Mouse (Mus musculus) CD4-positive helper T cell, adult 2 months (primary cell): ENCODE results near the gene Il3.
"Not testable (repeated sequence)": the region's sequence is repeated elsewhere in the genome, so short reads cannot be mapped to it uniquely, and the experiment has no call there.

Experiments
- DNase-seq: peaks from one replicate; pipeline ENCODE4 v3.0.0-alpha.2; 2012; ENCODE audit warnings: low read depth, missing footprints, low spot score

The Il3 gene

DNA sequence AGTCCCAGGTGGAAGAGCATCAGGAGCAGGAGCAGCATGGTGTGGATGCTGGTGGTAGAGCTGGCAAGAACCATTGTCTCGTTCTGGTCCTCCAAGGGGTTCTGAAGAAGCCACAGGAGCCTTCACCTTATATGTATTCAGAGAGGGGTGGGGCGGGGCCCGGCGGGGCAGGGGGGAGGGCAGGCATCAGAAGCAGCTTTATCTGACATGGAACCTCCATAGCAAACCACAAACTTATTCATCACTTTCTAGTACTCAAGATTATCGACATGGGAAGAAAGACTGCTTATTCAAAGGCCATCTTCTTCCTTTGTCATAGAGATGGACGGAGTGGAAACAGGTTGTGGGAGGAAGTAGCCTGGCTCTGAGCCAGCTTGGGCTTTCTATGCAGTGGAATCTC lies at the start of gene Il3:
TSS of gene Il3 (minus strand) at position 101 of the 400 bp plus-strand sequence.
- DNase-seq = no peak

DNA sequence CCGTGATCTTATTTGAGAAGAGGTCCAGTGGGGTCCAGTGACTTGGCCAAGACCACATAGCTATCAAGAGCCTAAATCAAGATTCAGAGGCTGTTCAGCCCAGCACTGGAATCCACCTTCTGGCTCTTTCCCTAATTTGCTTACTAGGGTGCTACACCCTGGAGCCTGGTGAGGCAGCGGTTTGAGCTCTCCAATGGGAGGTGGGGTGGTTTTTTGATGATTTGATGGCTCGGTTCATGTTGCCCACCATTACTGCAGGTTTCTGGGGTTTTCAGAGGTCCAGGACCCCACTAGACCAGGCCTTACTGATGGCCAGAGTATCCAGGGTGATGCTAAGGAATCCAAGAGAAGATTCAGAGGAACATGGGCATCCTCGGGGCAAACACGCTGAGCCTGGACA lies 48.3 kb upstream of the Il3 start:
- DNase-seq = no peak

DNA sequence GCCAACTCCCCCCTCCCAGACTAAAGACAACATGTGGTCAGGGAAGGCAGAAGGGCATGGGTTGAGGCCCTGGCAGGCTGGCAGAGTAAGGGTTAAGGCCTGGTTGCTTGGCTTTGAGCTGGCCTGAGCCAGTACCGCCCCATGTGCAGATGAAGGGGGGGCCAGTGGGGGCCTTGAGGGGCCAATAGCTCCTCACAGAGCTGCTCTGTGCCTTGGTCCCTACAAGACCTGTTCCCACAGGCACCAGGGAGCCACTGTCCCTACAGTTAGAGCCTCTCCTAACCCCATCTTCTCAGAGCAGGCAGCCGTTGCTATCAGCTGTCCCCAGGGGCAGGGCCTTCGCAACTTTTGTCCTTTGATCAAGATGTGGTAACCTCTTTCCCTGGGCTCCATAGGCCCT lies 47.7 kb upstream of the Il3 start:
- no peak for DNase-seq

DNA sequence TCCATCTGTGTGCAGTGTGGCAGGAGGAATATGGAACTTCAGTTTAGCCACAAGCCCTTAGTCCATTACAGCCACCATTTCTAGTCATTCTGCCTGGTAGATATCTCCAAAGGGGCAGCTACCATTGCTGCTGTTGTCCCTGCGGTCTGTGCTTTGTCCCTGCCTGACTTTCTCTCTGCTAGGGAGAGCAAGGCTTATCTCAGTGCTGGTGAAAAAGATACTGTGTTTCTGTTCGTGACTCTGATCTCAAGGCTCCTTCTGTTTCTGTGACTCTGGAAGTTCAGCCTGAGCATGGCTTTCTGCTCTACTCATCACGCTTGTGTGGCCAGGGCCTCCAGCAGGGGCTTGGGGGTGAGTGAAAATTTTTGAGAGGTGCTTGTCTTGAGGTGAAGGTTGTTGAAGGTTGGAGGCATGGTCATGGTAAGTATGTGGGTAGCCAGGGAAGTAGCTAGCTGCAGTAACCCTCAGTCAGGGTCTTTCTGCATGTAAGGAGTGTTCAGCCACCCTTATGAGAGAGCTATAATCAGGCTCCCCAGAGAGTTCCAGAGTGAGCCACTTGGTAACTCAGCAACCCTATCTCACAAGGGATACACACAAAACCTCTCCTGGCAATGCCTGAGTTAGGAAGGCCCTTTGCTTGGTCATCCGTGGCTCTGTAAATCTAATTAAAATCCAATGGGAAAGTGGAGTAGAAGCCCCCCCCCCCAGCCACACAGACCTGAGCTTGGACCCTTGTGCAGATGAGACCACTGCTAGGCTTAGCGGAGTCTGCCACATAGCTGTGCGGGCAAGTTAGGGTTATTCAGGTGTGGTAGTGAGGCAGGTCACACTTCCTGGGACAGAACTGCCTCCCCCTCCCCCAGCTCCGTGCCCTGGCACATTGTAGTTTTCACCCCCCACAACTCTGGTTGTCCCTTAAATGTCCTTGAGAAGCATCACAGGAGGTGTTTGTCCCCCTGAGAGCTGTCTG lies 46.6 kb upstream of the Il3 start:
- no peak for DNase-seq

DNA sequence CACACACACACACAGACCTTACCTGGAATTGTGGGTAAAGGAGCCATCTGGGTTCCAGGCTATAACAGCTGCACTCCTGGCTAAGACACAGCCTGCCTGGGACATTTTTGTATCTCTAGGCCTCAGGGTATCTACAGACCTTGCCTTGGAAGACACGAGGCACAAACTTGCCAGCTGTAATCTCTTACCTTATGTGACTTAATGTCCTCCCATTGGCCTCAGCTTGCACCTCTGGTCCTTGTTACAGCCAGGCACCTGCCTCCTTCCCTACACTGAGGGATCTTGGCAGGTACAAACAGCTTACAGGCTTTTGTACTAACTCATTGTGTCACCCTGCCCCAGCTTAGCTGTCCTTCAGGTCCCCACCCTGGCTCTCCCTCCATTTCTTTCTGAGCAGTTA lies 45.5 kb upstream of the Il3 start:
- DNase-seq = no peak

DNA sequence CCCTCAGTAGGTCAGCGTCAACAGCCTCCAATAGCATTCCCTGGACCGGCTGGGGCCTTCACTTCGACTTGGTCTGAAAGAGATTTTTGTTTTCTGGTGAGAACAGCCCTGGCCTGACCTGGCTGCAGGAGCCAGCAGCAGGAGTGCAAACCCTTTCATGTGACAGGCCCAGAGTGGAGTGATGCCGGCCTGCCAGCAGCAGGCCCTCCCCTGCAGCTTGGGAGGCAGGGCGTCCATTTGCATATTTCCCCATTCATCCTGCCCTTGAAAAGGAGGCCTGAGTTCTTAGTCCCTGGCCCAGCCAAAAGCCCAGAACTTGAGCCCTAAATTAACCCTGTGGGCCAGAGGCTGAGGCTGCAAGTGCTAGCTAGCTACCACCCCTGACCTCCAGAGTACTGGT lies 44.9 kb upstream of the Il3 start:
- no peak for DNase-seq

DNA sequence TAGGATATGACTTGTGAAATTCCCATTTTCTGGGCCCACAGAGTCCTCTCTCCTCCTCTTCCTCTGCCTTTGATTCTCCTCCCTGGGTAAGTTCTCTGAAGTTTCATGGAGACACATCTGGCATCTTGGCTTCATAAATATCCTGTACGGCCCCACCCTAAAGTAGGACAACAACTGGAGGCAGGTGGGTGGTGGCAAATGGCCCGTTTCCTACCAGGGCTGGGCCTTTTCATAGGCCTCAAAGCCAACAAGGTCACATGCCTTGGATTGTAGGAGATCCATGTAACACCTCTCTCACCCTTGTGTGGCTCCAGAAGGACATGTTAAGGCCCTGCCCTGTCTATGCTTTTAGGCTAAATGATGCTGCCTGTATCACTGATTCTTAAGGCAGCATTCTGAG lies 43.5 kb upstream of the Il3 start:
- no peak for DNase-seq

DNA sequence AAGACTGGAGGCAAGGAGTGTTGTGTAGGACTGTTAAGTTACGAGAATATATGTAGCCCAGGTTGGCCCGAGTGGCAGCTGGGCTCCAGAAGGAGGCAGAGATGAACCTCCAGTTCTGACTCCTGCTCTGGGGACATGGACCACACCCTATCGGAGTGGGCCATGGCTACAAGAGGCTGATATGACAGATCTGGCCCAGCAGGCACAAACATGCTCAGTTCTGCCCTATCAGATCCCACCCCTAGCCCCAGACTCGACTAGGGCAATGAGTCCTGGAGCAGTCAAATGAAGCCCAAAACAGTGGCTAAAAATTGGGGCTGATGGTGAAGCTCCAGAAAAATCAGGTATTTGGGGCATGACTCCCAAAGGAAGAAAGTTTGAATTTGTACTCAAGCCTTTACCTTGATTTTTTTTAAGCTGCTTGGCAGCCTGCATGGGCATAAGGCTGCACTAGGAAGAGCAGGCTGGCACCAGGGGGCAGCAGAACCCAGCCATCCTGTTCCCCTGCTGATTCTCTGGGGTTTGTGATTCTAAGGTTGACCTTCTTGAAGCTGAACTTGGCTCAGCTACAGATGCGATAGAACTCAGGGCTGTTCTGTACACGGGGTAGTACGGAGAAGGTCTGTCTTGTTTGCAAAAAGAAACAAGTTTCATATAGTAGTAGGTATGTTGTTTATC lies 40.2 kb upstream of the Il3 start:
- DNase-seq = peak; percentile 54

DNA sequence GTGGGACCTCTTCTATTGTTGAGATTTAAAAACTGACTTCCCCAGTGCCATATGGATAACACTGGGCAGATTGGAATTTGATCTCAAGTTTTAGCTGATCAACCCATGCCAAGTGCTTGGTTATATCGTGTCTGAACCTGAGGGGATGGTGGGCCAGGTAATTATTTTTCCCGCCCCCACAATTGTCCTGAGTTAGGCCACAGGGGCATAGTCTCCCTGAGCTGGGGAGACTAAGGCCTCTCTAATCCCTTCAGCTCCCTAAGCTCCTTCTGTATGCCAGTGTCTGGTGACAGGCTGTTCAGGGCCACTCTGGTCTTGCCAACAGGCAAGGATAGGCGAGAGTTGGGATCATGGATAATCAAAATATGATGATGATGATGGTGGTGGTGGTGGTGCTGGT lies 38.3 kb upstream of the Il3 start:
- no peak for DNase-seq

DNA sequence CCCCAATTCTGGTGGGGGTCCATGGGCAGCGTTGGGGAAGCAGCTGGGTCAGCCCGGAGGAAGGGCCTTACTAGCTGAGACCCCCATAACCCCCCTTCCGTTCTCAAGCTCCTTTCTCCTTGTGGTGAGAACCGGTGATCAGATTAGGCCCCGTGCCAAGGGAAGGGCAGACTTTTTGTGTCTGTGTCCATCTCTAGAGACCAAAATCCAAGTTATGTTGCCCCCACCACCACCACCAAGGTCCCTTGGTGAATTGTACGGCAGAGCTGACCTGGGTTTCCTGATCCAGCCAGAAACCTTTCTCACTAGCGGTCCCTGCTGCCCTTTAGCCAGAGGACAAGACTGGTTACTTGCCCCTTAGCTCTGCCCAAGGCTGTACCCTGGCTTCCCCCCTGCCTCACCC lies 37.4 kb upstream of the Il3 start:
- DNase-seq = no peak

DNA sequence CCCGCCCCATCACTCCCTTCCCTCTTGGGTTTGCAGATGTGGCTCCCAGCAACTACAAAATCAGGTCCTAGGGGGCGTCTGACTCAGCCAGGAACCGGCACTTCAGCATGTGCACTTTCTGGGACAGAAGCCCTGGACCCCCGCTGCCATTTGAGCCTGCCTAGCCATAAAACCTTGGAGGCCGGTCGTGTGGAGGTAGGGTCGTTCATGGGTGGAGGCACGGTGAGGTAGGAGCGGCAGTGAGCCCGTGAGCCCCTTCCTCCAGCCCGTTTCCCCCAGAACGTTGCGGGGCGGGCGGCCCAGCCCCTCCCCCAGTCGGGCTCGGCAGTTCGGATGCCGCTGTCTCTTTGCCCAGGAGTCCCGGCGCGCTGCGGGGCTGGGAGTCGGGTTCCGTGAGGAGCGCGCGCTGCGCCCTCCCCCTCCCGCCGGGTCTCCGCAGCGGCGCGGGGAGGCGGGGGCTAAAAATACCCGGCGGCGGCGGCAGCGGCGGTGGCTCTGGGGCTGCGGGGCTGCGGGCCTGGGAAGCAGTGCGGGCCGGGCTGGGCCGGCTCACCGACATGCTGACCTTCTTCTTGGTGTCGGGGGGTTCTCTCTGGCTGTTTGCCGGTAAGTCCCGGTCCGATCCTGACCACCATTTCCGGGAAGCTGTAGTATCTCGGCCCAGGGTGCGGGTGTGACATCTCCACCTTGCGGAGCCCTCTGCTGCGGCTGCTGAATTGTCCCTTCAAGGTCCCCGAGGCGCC lies 36.8 kb upstream of the Il3 start, which contains the start of gene Acsl6:
TSS of gene Acsl6 (plus strand) at position 71 of the 743 bp plus-strand sequence.
- DNase-seq = peak; percentile 38

DNA sequence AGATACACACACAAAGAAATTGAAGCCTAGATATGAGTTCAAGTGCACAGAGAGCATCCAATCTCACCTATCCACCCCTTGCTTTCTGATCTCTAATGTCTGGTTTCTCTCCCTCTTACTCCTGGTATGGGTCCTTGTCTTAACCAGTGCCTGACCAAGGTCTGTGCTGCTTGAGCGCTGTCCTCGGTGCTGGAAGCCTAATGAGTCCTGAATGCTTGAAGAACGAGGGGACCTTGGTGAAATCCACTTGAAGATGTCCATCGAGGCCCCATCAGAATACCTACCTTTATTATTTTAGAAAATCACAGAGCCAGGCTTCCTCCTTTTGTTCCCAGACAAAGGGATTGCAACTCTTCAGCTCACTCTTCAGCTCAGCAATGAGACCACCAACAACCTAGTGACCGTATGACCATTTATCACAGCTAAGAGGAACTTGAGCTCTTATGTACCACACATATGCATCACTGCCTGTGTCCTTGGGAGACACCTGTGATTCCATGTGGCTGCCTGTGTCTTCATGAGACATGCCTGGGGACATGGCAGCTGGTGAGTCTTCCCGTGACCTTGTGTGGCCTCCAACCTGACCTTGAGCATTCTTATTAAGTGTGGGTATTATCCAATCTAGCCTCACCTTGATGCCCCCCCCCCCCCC lies 36.1 kb upstream of the Il3 start:
- no peak for DNase-seq

DNA sequence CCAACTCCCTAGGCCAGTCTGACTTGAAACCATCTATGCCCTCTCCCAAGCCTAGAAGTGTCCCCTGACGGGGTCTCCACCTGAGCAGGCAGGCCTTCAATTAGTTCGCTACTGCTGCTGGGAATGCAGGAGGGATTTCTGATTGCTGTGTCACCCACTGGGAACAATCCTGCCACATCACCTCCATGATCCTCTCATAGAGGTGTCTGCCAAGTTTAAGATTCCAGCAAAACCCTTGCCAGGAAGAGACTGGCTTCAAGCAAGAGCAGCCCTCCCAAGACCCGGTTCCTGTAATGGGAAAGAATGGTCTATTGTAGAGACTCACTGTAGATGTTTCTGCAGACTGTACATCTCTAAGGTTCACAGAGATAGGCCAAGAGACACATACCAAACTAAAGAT lies 35.5 kb upstream of the Il3 start:
- no peak for DNase-seq

DNA sequence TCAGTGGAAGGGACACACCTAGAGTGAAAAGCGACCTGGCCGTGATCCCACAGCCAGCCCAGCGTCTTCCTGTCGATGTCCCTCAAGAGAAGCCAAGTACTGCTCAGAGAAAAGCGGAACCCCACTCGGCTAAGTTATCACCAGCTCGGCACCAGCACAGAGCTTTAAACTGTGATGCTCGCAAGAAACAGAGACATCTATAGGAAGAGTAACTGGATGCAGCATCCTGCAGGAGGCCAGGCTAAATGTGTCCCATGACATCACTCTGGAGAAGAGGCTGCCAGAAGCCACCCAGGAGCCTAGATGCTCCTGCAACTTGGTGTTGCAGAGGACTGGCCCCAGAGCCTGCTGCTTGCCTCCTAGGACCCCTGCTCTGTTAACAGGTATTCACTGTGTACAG lies 34.9 kb upstream of the Il3 start:
- DNase-seq = no peak

DNA sequence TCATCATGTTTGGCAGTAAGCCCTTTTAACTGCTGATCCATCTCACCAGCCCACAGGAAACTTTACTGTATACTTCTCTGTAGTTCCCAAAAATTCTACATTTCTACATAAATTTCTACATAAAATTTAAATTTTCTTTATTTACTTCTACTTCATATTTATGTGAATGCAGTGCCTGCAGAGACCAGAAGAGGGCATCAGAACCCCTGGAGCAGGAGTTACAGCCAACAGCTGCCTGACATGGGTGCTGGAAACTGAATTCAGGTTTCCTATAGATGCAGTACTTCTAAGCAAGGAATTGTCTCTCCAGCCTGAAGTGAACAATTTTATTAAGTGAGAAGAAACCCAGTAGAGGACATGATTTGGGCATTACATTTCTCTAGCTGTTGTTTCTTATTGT lies 31.7 kb upstream of the Il3 start:
- no peak for DNase-seq

DNA sequence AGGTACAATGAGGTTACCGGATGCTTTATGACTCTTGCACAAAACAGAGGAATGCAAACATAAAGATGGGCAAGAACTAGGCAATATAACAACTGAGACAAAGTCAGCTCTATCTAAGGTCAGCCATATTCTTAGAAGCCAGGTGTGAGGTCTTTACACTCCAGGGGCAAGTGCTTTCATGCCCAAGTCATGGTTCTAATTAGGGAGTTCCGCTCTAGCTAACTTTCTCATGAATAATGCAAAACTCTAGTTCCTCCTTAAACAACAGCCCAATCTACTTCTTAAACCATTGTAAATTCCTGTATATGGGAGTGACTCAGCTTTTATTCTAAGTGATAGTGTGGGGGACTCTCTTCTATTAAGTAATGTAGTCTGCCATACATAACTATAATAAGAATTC lies 30.4 kb upstream of the Il3 start:
- DNase-seq = not testable (repeated sequence)

DNA sequence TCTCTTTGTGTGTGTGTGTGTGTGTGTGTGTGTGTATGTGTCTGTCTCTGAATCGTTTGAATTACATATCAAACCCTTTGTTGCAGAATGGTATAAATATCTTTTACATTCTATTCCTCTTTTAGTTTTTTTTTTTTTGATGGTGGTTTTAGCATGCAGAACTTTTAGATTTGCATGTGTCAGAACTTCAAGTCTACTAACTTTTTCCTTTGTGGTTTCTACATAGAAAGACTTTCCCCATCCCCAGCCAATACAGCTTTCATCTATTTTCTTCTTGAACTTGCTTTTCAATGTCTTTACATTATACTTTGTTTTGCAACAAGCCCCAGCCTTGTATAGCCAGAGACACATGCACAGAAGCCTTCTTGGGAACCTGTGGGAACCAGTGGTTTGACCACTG lies 29.7 kb upstream of the Il3 start:
- peak; percentile 46 for DNase-seq

DNA sequence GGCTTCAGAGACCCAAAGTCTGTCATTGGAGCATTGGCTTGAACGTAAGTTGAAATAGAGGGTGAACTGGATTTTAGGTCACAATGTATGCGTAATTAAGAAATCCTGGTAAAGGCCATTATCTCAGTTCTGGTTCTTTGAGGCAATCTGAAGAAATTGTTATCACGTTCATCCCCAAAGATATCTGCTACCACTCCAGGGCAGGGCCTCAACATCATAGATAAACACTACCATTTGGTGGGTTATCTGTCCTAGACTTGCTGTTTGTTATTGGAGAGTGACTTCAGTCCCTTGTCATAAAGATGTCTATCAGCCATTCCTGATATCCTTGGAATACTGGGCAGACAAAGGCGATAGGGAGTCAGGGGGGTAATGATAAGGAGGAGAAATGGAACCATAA lies 28.9 kb upstream of the Il3 start:
- DNase-seq = no peak

DNA sequence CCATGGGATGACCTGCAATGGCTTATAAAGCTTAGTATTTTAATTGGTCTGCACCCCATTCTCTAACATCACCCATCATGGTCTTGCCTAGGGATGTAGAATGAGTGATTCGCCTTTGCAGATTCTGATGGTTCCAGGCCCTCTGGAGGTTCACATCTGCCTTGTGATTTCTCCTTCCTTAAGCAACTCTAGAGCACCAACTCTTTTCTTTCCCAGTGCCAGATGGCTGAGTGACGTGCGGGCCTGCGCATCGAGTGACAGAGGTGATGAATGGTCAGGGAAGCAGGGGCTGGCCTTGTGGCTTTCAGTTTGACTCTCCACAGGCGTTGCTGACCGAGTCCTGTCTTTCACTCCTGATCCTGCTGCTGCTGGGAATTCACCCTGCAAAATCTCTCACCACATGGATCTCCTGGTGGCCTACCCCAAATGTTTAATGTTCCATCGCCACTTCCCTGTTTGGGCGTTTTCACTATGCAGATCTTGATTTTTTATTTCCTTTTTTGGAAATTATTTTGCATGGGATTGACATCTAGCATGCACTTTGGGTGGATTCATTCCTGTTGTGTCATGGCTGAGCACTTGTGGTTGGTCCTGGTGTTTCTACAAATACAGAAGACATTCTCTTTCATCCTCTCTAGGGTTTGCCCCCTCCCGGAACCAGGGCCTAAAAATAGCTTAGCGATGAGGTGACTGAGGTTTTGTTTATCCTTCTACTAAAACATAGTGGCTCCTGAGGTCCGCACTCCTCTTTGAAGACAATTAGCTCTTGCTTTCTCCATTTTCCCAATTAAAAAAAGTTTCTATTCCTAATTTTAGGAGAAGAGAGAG lies 27.1 kb upstream of the Il3 start:
- no peak for DNase-seq

DNA sequence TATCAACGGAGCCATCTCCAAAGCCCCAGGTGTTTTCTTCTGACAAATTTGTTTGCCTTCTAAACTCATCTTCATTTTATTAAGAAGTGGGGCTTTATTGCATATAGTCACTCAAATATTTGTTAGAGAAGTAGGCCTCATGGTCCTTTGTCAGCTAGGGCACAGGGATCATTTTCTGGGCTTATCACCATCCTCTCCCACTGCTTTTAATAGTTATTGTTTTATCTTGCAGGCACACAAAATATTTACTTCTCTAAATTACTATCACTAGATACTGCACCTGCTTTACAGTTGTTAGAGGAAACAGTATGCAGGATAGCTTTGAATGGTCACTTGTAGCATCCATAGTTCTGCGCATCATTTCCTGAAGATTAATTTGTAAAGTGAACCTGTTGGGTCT lies 25.1 kb upstream of the Il3 start:
- no peak for DNase-seq
